ENCODE assay signal across 14 mouse cellular contexts in genomic region chr1:92051489-92052062, GRCm38 (mm10).
A peak's percentile ranks its signal among the peaks of the same experiment; 100 is the strongest.
DNase-seq lines count a peak whose midpoint lies in the region; ATAC-seq lines count a peak whose summit lies in the region.
"Had no signal": no experiment of that assay in that cellular context is flagged by ENCODE, and none has a peak within 500 bp of the region (broad histone marks: within the 10 kb centered on the region; RNA-seq: fewer than 3 reads in every experiment).

No protein-coding gene starts in this region.

- no peaks in the 10 kb centered on the region for H3K36me3 ChIP-seq in intestine, embryonic 14.5 days (ENCODE audit: control insufficient read depth, insufficient read depth, low read length)
- H3K36me3 ChIP-seq in intestine, embryonic 16.5 days (ENCODE audit: control insufficient read depth, insufficient read depth, low read length), result no peaks in the 10 kb centered on the region
- H3K36me3 ChIP-seq in liver, embryonic 16.5 days (ENCODE audit: control insufficient read depth, insufficient read depth), result no peaks in the 10 kb centered on the region
- H3K36me3 ChIP-seq in macrophage (ENCODE audit: inconsistent target), result no peaks in the 10 kb centered on the region
- no peaks in the 10 kb centered on the region for H3K36me3 ChIP-seq in forebrain, embryonic 14.5 days (ENCODE audit: control insufficient read depth, insufficient read depth, low read length)
- no peaks in the 10 kb centered on the region for H3K36me3 ChIP-seq in hindbrain, embryonic 11.5 days (ENCODE audit: control insufficient read depth, insufficient read depth, low read length)
- H3K36me3 ChIP-seq: embryonic facial prominence, embryonic 13.5 days; hindbrain, embryonic 10.5 days had no signal

- 79% methylated on average over 4 of the region's 4 CpGs for WGBS in intestine, embryonic 14.5 days
- 68% methylated on average over 4 of the region's 4 CpGs for WGBS in intestine, embryonic 16.5 days
- WGBS in liver, embryonic 16.5 days (ENCODE audit: insufficient replicate concordance), result 62% methylated on average over 4 of the region's 4 CpGs
- 75% methylated on average over 4 of the region's 4 CpGs for WGBS in macrophage (ENCODE audit: missing documents)
- 93% methylated on average over 4 of the region's 4 CpGs for WGBS in forebrain, embryonic 14.5 days
- 84% methylated on average over 4 of the region's 4 CpGs for WGBS in hindbrain, embryonic 11.5 days

- H3K27me3 ChIP-seq in intestine, embryonic 14.5 days (replicated peaks; ENCODE audit: control insufficient read depth, insufficient read depth, low read length), result no peaks in the 10 kb centered on the region
- H3K27me3 ChIP-seq in intestine, embryonic 16.5 days (replicated peaks; ENCODE audit: control insufficient read depth, insufficient read depth, low read length), result no peaks in the 10 kb centered on the region
- H3K27me3 ChIP-seq in liver, embryonic 16.5 days (ENCODE audit: control insufficient read depth, insufficient read depth, low read depth, low read length), result no peaks in the 10 kb centered on the region
- no peaks in the 10 kb centered on the region for H3K27me3 ChIP-seq in forebrain, embryonic 14.5 days (replicated peaks; ENCODE audit: control insufficient read depth, insufficient read depth, low read length)
- H3K27me3 ChIP-seq in hindbrain, embryonic 11.5 days (ENCODE audit: control insufficient read depth, insufficient read depth, low read length), result no peaks in the 10 kb centered on the region
- H3K27me3 ChIP-seq: embryonic facial prominence, embryonic 13.5 days had no signal

- H3K9ac ChIP-seq in intestine, embryonic 14.5 days (ENCODE audit: low read length), result no peak overlapping the region
- no peak overlapping the region for H3K9ac ChIP-seq in intestine, embryonic 16.5 days (ENCODE audit: low read depth, low read length)
- no peak overlapping the region for H3K9ac ChIP-seq in liver, embryonic 16.5 days (ENCODE audit: low read depth, low read length)
- no peak overlapping the region for H3K9ac ChIP-seq in forebrain, embryonic 14.5 days (ENCODE audit: low read length)
- no peak overlapping the region for H3K9ac ChIP-seq in hindbrain, embryonic 11.5 days (ENCODE audit: low read depth, low read length)
- H3K9ac ChIP-seq: embryonic facial prominence, embryonic 13.5 days; forebrain, postnatal 0 days had no signal

- H3K4me1 ChIP-seq in intestine, embryonic 14.5 days (replicated peaks; ENCODE audit: control insufficient read depth, insufficient read depth, low read length), result peaks cover 12% of the 10 kb centered on the region; the same call in 1 of the 2 replicates
- H3K4me1 ChIP-seq in intestine, embryonic 16.5 days (ENCODE audit: control insufficient read depth, insufficient read depth, low read length), result peaks cover 16% of the 10 kb centered on the region
- peaks cover 3% of the 10 kb centered on the region for H3K4me1 ChIP-seq in liver, embryonic 16.5 days (ENCODE audit: control insufficient read depth, low read depth, low read length)
- H3K4me1 ChIP-seq in forebrain, embryonic 14.5 days (ENCODE audit: control insufficient read depth, insufficient read depth, low read length), result peaks cover 2% of the 10 kb centered on the region; the same call in 1 of the 2 replicates
- H3K4me1 ChIP-seq in hindbrain, embryonic 11.5 days (replicated peaks; ENCODE audit: control insufficient read depth, insufficient read depth, low read length), result no peaks in the 10 kb centered on the region

- 0 out of 2 replicates have a peak, but pooled peaks have one; percentile 14 for ATAC-seq in intestine, embryonic 14.5 days (replicated peaks; ENCODE audit: low FRiP score, low TSS enrichment, low read depth)
- no peak for ATAC-seq in intestine, embryonic 16.5 days
- no peak for ATAC-seq in liver, embryonic 16.5 days (ENCODE audit: low read depth)
- ATAC-seq in forebrain, embryonic 14.5 days, result no peak
- no peak for ATAC-seq in hindbrain, embryonic 11.5 days (ENCODE audit: low FRiP score)
- ATAC-seq: forebrain, postnatal 0 days had no signal

- DNase-seq in intestine, embryonic 14.5 days (ENCODE audit: low spot score), result no peak
- peak; percentile 35 to 60 for DNase-seq in CD8-positive naive resting alpha-beta T cell, adult 2 months (ENCODE audit: low read depth in 2 of 2, low spot score in 2 of 2)
- no peak for DNase-seq in forebrain, embryonic 14.5 days (ENCODE audit: low spot score)
- DNase-seq in hindbrain, embryonic 11.5 days (ENCODE audit: low spot score), result no peak
- DNase-seq in cerebellum, adult 18-20 months, result no peak
- DNase-seq: adrenal gland, postnatal 25 days; cerebellum, adult 11-12 months; forebrain, postnatal 0 days; kidney, postnatal 4 days had no signal

- H3K9me3 ChIP-seq in intestine, embryonic 14.5 days (ENCODE audit: control insufficient read depth, low read length), result no peaks in the 10 kb centered on the region
- H3K9me3 ChIP-seq in intestine, embryonic 16.5 days (ENCODE audit: control insufficient read depth, low read length), result no peaks in the 10 kb centered on the region
- no peaks in the 10 kb centered on the region for H3K9me3 ChIP-seq in liver, embryonic 16.5 days (replicated peaks; ENCODE audit: control insufficient read depth, low read length)
- H3K9me3 ChIP-seq in forebrain, embryonic 14.5 days (replicated peaks; ENCODE audit: control insufficient read depth, low read length), result no peaks in the 10 kb centered on the region
- H3K9me3 ChIP-seq in hindbrain, embryonic 11.5 days (ENCODE audit: control insufficient read depth, low read length), result no peaks in the 10 kb centered on the region
- H3K9me3 ChIP-seq: embryonic facial prominence, embryonic 13.5 days; hindbrain, embryonic 10.5 days had no signal

- peaks cover 29% of the 10 kb centered on the region; the same call in 1 of the 2 replicates for H3K79me2 ChIP-seq in macrophage (ENCODE audit: inconsistent target)

- H3K27ac ChIP-seq in intestine, embryonic 14.5 days (ENCODE audit: low read depth), result no peak overlapping the region
- no peak overlapping the region for H3K27ac ChIP-seq in intestine, embryonic 16.5 days (ENCODE audit: low read length)
- H3K27ac ChIP-seq in liver, embryonic 16.5 days (ENCODE audit: low read length), result peak overlapping the region; percentile 25; the same call in 1 of the 2 replicates
- peak overlapping the region; percentile 74 for H3K27ac ChIP-seq in macrophage
- H3K27ac ChIP-seq in forebrain, embryonic 14.5 days (ENCODE audit: low read depth, low read length), result no peak overlapping the region
- H3K27ac ChIP-seq in hindbrain, embryonic 11.5 days (ENCODE audit: low read depth, low read length), result no peak overlapping the region
- H3K27ac ChIP-seq: embryonic facial prominence, embryonic 13.5 days had no signal

- no peak overlapping the region for H3K4me2 ChIP-seq in intestine, embryonic 14.5 days (ENCODE audit: low read length)
- no peak overlapping the region for H3K4me2 ChIP-seq in intestine, embryonic 16.5 days (ENCODE audit: low read depth, low read length)
- H3K4me2 ChIP-seq in liver, embryonic 16.5 days (ENCODE audit: low read depth, low read length), result no peak overlapping the region
- no peak overlapping the region for H3K4me2 ChIP-seq in forebrain, embryonic 14.5 days (ENCODE audit: low read length)
- H3K4me2 ChIP-seq in hindbrain, embryonic 11.5 days (replicated peaks; ENCODE audit: low read depth, low read length), result no peak overlapping the region
- H3K4me2 ChIP-seq: embryonic facial prominence, embryonic 13.5 days had no signal

- H3K4me3 ChIP-seq in intestine, embryonic 14.5 days (ENCODE audit: low read depth, low read length), result no peak overlapping the region
- H3K4me3 ChIP-seq in intestine, embryonic 16.5 days (ENCODE audit: low read length), result no peak overlapping the region
- H3K4me3 ChIP-seq in liver, embryonic 16.5 days (ENCODE audit: low read depth, low read length), result no peak overlapping the region
- H3K4me3 ChIP-seq in macrophage (ENCODE audit: inconsistent target), result no peak overlapping the region
- no peak overlapping the region for H3K4me3 ChIP-seq in forebrain, embryonic 14.5 days (ENCODE audit: low read depth, low read length)
- H3K4me3 ChIP-seq in hindbrain, embryonic 11.5 days (ENCODE audit: low read depth, low read length), result no peak overlapping the region
- H3K4me3 ChIP-seq: embryonic facial prominence, embryonic 13.5 days; hindbrain, embryonic 10.5 days had no signal

Comparison
In these comparisons a context has a peak if more than half of its experiments do, and no peak if none do; other contexts are left out.
1. DNase-seq: peak in CD8-positive naive resting alpha-beta T cell, adult 2 months (2 of 2); none in intestine, embryonic 14.5 days (single experiment), forebrain, embryonic 14.5 days (single experiment), hindbrain, embryonic 11.5 days (single experiment) and cerebellum, adult 18-20 months (0 of 2).
2. H3K27ac ChIP-seq: peak in liver, embryonic 16.5 days (single experiment) and macrophage (single experiment); none in intestine, embryonic 14.5 days (single experiment), intestine, embryonic 16.5 days (single experiment), forebrain, embryonic 14.5 days (single experiment) and hindbrain, embryonic 11.5 days (single experiment).